Mouse (Mus musculus) forebrain, embryonic 10.5 days (tissue): Measurements from ENCODE around the gene Layn. TPM values are rescaled to one million over a fixed set of nuclear protein-coding genes. Genes with fewer than 3 reads are reported as not detected.

Experiments used
- DNase-seq: peaks from one replicate; pipeline ENCODE4 v3.0.0-alpha.2; 2017; ENCODE audit warnings: low spot score; ENCODE audit errors: extremely low spot score
- H3K27ac ChIP-seq: fragments of 300-500 bp; sonication (generic); 2 replicates; pipeline ENCODE4 v1.5.1; 2016; ENCODE audit warnings: mild to moderate bottlenecking
- H3K27me3 ChIP-seq: fragments of 300-500 bp; sonication (generic); 2 replicates; pipeline ENCODE4 v1.6.1; 2016; ENCODE audit warnings: mild to moderate bottlenecking; ENCODE audit not compliant: poor library complexity, severe bottlenecking
- H3K36me3 ChIP-seq: fragments of 300-500 bp; sonication (generic); replicated peaks from 2 replicates; pipeline ENCODE4 v1.6.1; 2016; ENCODE audit warnings: mild to moderate bottlenecking, moderate library complexity
- H3K4me1 ChIP-seq: fragments of 300-500 bp; sonication (generic); 2 replicates; pipeline ENCODE4 v1.6.1; 2016
- H3K4me3 ChIP-seq: fragments of 300-500 bp; sonication (generic); 2 replicates; pipeline ENCODE4 v1.5.1; 2016; ENCODE audit warnings: mild to moderate bottlenecking, moderate library complexity
- H3K9me3 ChIP-seq: fragments of 300-500 bp; sonication (generic); 2 replicates; pipeline ENCODE4 v1.6.1; 2016; ENCODE audit warnings: mild to moderate bottlenecking, moderate library complexity
- WGBS: fragments of 180-500 bp; shearing (Covaris S2); methylation state at CpG from one replicate; pipeline ENCODE4 v1.1.7; 2016; 5-methylcytosine and 5-hydroxymethylcytosine counted together
- polyA plus RNA-seq: library from polyadenylated mRNA; unstranded; fragments of >200 nt; fragmentation: Nextera tagmentation; extraction: Ambion mirVana; gene quantifications from 2 replicates; pipeline ENCODE4 v1.2.1, GENCODE M21; 2016

Gene Layn
- polyA plus RNA-seq, 1 experiment from 2014 or later: 1.4 TPM

- 87% methylated on average over 4 of the region's 4 CpGs for WGBS
- Histone ChIP-seq H3K36me3 (no peaks in the 10 kb centered on the region), H3K27me3 (no peaks in the 10 kb centered on the region), H3K4me3 (no peak overlapping the region), H3K27ac (no peak overlapping the region), H3K4me1 (no peaks in the 10 kb centered on the region), H3K9me3 (no peaks in the 10 kb centered on the region)
- DNase-seq: no peak
These were observed 55.6 kb downstream of the Layn start for GRCm38 (mm10) chr9:51021123-51021795.

GRCm38 (mm10) chr9:51020351-51020750 is 56.5 kb downstream of the Layn start:
- 81% methylated on average over 3 of the region's 3 CpGs for WGBS
- Histone ChIP-seq H3K27me3 (no peaks in the 10 kb centered on the region), H3K36me3 (no peaks in the 10 kb centered on the region), H3K27ac (no peak overlapping the region), H3K4me1 (no peaks in the 10 kb centered on the region), H3K4me3 (no peak overlapping the region), H3K9me3 (no peaks in the 10 kb centered on the region)
- no peak for DNase-seq

- no peak for DNase-seq
- H3K27ac ChIP-seq: no peak overlapping the region
- WGBS: 86% methylated on average over 7 of the region's 7 CpGs
- H3K4me3 ChIP-seq: no peak overlapping the region
- no peaks in the 10 kb centered on the region for H3K36me3 ChIP-seq
- H3K9me3 ChIP-seq: no peaks in the 10 kb centered on the region
- no peaks in the 10 kb centered on the region for H3K27me3 ChIP-seq
- no peaks in the 10 kb centered on the region for H3K4me1 ChIP-seq
These were observed 57.2 kb downstream of the Layn start for GRCm38 (mm10) chr9:51019670-51020069.

GRCm38 (mm10) chr9:51015732-51016131 is 61.2 kb downstream of the Layn start:
- 64% methylated on average over 4 of the region's 4 CpGs for WGBS
- DNase-seq: no peak
- Histone ChIP-seq H3K27me3 (peaks cover 5% of the 10 kb centered on the region), H3K4me3 (no peak overlapping the region), H3K9me3 (no peaks in the 10 kb centered on the region), H3K4me1 (no peaks in the 10 kb centered on the region), H3K27ac (no peak overlapping the region), H3K36me3 (no peaks in the 10 kb centered on the region)

- H3K27ac ChIP-seq: no peak overlapping the region
- DNase-seq: no peak
- no peak overlapping the region for H3K4me3 ChIP-seq
- H3K4me1 ChIP-seq: peaks cover 5% of the 10 kb centered on the region; the same call in 1 of the 2 replicates
- no peaks in the 10 kb centered on the region for H3K9me3 ChIP-seq
- 76% methylated on average over 1 of the region's 1 CpGs for WGBS
- H3K27me3 ChIP-seq: peaks cover 17% of the 10 kb centered on the region
- H3K36me3 ChIP-seq: no peaks in the 10 kb centered on the region
These were observed 63.2 kb downstream of the Layn start for GRCm38 (mm10) chr9:51013644-51014043.

- no peak for DNase-seq
- H3K27me3 ChIP-seq: peaks cover 17% of the 10 kb centered on the region
- H3K9me3 ChIP-seq: no peaks in the 10 kb centered on the region
- H3K4me3 ChIP-seq: peak overlapping the region; percentile 92
- no peaks in the 10 kb centered on the region for H3K36me3 ChIP-seq
- peak overlapping the region; percentile 94 for H3K27ac ChIP-seq
- peaks cover 20% of the 10 kb centered on the region for H3K4me1 ChIP-seq
- 2% methylated on average over 6 of the region's 6 CpGs for WGBS
These were observed 67.3 kb downstream of the Layn start for GRCm38 (mm10) chr9:51009656-51009950.

GRCm38 (mm10) chr9:51008841-51009655 is 67.8 kb downstream of the Layn start, which contains the start of gene Sik2:
Gene Sik2 (minus strand): TSS chr9:51009073.
- no peaks in the 10 kb centered on the region for H3K36me3 ChIP-seq
- WGBS: under 1% methylated on average over 74 of the region's 85 CpGs
- H3K27ac ChIP-seq: peak within 1 kb of the TSS; percentile 94
- H3K4me3 ChIP-seq: peak within 1 kb of the TSS; percentile 92
- peaks cover 17% of the 10 kb centered on the region for H3K27me3 ChIP-seq
- H3K4me1 ChIP-seq: peaks cover 20% of the 10 kb centered on the region
- peak; percentile 93 for DNase-seq
- no peaks in the 10 kb centered on the region for H3K9me3 ChIP-seq

GRCm38 (mm10) chr9:51008068-51008840 is 68.6 kb downstream of the Layn start:
- under 1% methylated on average over 65 of the region's 65 CpGs for WGBS
- peak; percentile 63 for DNase-seq
- H3K27me3 ChIP-seq: peaks cover 17% of the 10 kb centered on the region

GRCm38 (mm10) chr9:51007726-51008067 is 69.2 kb downstream of the Layn start:
- 15% methylated on average over 10 of the region's 10 CpGs for WGBS

More at GRCm38 (mm10) chr9:51008068-51008840, 68.6 kb downstream of the Layn start:
- Histone ChIP-seq H3K9me3 (no peaks in the 10 kb centered on the region), H3K4me3 (peak overlapping the region; percentile 92), H3K4me1 (peaks cover 20% of the 10 kb centered on the region), H3K27ac (peak overlapping the region; percentile 94), H3K36me3 (no peaks in the 10 kb centered on the region)

GRCm38 (mm10) chr9:51006846-51007245 is 70.0 kb downstream of the Layn start:
- Histone ChIP-seq H3K27ac (no peak overlapping the region), H3K27me3 (peaks cover 17% of the 10 kb centered on the region), H3K4me3 (peak overlapping the region; percentile 92; the same call in 1 of the 2 replicates), H3K36me3 (no peaks in the 10 kb centered on the region), H3K4me1 (peaks cover 20% of the 10 kb centered on the region), H3K9me3 (no peaks in the 10 kb centered on the region)
- WGBS: 7% methylated on average over 4 of the region's 4 CpGs
- DNase-seq: peak; percentile 34

More at GRCm38 (mm10) chr9:51007726-51008067, 69.2 kb downstream of the Layn start:
- Histone ChIP-seq H3K27me3 (peaks cover 17% of the 10 kb centered on the region), H3K4me3 (peak overlapping the region; percentile 92), H3K9me3 (no peaks in the 10 kb centered on the region), H3K36me3 (no peaks in the 10 kb centered on the region), H3K27ac (peak overlapping the region; percentile 94), H3K4me1 (peaks cover 20% of the 10 kb centered on the region)
- no peak for DNase-seq
